Mouse (Mus musculus) heart, postnatal 0 days (tissue): ENCODE measurements around the gene Grik4. TPM values are rescaled to one million over a fixed set of nuclear protein-coding genes. Genes with fewer than 3 reads are reported as not detected.

Source experiments
- ATAC-seq: fragments of 200-750 bp; cut with Nextera tagmentation; 2 replicates; pipeline ENCODE4 v1.8.0; 2017; ENCODE audit warnings: low read depth, moderate number of reproducible peaks, moderate library complexity; ENCODE audit not compliant: insufficient read depth
- DNase-seq: peaks from one replicate; pipeline ENCODE4 v3.0.0-alpha.2; 2016; ENCODE audit warnings: low spot score
- H3K27ac ChIP-seq: fragments of 300-500 bp; sonication (generic); 2 replicates; pipeline ENCODE4 v1.5.1; 2014; ENCODE audit warnings: low read depth, mild to moderate bottlenecking
- H3K27me3 ChIP-seq: fragments of 300-500 bp; sonication (generic); 2 replicates; pipeline ENCODE4 v1.6.1; 2014; ENCODE audit warnings: low read length, mixed read lengths; ENCODE audit not compliant: control insufficient read depth, insufficient read depth
- H3K36me3 ChIP-seq: fragments of 300-500 bp; sonication (generic); replicated peaks from 2 replicates; pipeline ENCODE4 v1.6.1; 2014; ENCODE audit warnings: low read length, mixed read lengths; ENCODE audit not compliant: control insufficient read depth, insufficient read depth
- H3K4me1 ChIP-seq: fragments of 300-500 bp; sonication (generic); 2 replicates; pipeline ENCODE4 v1.6.1; 2014; ENCODE audit warnings: antibody characterized with exemption; ENCODE audit not compliant: control insufficient read depth, insufficient read depth
- H3K4me2 ChIP-seq: fragments of 300-500 bp; sonication (generic); 2 replicates; pipeline ENCODE4 v1.6.1; 2014; ENCODE audit warnings: low read depth, mild to moderate bottlenecking, low read length, moderate library complexity
- H3K4me3 ChIP-seq: fragments of 300-500 bp; sonication (generic); 2 replicates; pipeline ENCODE4 v1.5.1; 2014; ENCODE audit warnings: low read depth, low read length
- H3K9ac ChIP-seq: fragments of 300-500 bp; sonication (generic); replicated peaks from 2 replicates; pipeline ENCODE4 v1.6.1; 2014; ENCODE audit warnings: low read depth, low read length, mixed read lengths
- H3K9me3 ChIP-seq: fragments of 300-500 bp; sonication (generic); replicated peaks from 2 replicates; pipeline ENCODE4 v1.6.1; 2016; ENCODE audit warnings: low read length; ENCODE audit not compliant: control insufficient read depth
- CTCF ChIP-seq: IDR thresholded peaks from 2 replicates; pipeline ENCODE4 v1.5.1; 2016; ENCODE audit warnings: antibody characterized with exemption, control low read depth, low read depth
- EP300 ChIP-seq: IDR thresholded peaks from 2 replicates; pipeline ENCODE4 v1.6.1; 2016; ENCODE audit warnings: antibody characterized with exemption, low read depth
- WGBS: fragments of 180-500 bp; shearing (Covaris S2); extraction: QIAGEN DNeasy Blood & Tissue Kit; methylation state at CpG from one replicate; pipeline ENCODE4 v1.1.7; 2014; 5-methylcytosine and 5-hydroxymethylcytosine counted together
- polyA plus RNA-seq: library from polyadenylated mRNA; unstranded; fragments of >200 nt; fragmentation: Nextera tagmentation; extraction: Ambion mirVana; gene quantifications from 2 replicates; pipeline ENCODE4 v1.2.1, GENCODE M21; 2015
- total RNA-seq: library from RNA; depleted of rRNA; stranded (reverse); fragments of >200 nt; gene quantifications from 2 replicates; pipeline ENCODE4 v1.2.3, GENCODE M21; 2014; ENCODE audit warnings: low replicate concordance

Grik4 gene
- total and polyA plus RNA-seq, 2 experiments from 2014 or later: 0.03 TPM; not detected in 1

GRCm38 (mm10) chr9:42484667-42485066, 459.6 kb downstream of the Grik4 start:
- Histone ChIP-seq H3K27ac (no peak overlapping the region), H3K4me1 (no peaks in the 10 kb centered on the region), H3K4me2 (no peak overlapping the region), H3K9ac (no peak overlapping the region), H3K4me3 (no peak overlapping the region), H3K27me3 (no peaks in the 10 kb centered on the region), H3K9me3 (no peaks in the 10 kb centered on the region), H3K36me3 (no peaks in the 10 kb centered on the region)
- no peak for DNase-seq
- 93% methylated on average over 1 of the region's 1 CpGs for WGBS
- ATAC-seq: no peak
- TF ChIP-seq EP300 (no peak), CTCF (no peak)

- Histone ChIP-seq H3K4me3 (no peak overlapping the region), H3K9me3 (no peaks in the 10 kb centered on the region), H3K36me3 (no peaks in the 10 kb centered on the region), H3K4me1 (no peaks in the 10 kb centered on the region), H3K27me3 (no peaks in the 10 kb centered on the region), H3K9ac (no peak overlapping the region), H3K4me2 (no peak overlapping the region), H3K27ac (no peak overlapping the region)
- 65% methylated on average over 1 of the region's 1 CpGs for whole genome bisulfite sequencing
- ATAC-seq: no peak
- TF ChIP-seq CTCF (no peak), EP300 (no peak)
- no peak for DNase-seq
Observed at GRCm38 (mm10) chr9:42482944-42483343, 461.3 kb downstream of the Grik4 start.

GRCm38 (mm10) chr9:42476166-42476565, 468.1 kb downstream of the Grik4 start:
- TF ChIP-seq EP300: no peak
- no peak for TF ChIP-seq CTCF
- H3K4me1 ChIP-seq: peaks cover 4% of the 10 kb centered on the region
- no peaks in the 10 kb centered on the region for H3K9me3 ChIP-seq
- H3K9ac ChIP-seq: no peak overlapping the region
- no peak for ATAC-seq
- no peak overlapping the region for H3K4me3 ChIP-seq
- no peak overlapping the region for H3K27ac ChIP-seq
- 77% methylated on average over 4 of the region's 4 CpGs for WGBS
- H3K4me2 ChIP-seq: no peak overlapping the region
- peaks cover 16% of the 10 kb centered on the region; the same call in 1 of the 2 replicates for H3K27me3 ChIP-seq
- DNase-seq: no peak
- H3K36me3 ChIP-seq: no peaks in the 10 kb centered on the region

DNA sequence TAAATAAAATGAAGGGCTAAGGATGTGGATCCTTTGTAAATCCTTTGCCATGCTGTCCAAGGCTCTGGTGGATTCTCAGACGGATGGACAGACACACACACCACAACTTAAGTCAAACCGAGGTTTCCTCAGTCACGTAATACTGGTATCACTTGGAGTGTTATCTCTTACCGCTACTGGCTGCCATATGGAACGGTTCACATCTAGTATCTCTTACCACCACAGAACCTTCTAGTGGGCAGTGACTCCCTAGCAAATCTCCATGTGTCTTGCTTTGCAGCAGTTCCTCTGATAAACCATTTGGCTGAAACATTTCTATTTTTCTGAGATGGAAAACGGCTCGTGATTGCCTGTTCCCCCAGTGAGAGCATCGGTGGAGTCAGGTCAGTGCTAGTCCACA, 470.0 kb downstream of the Grik4 start:
- H3K9me3 ChIP-seq: no peaks in the 10 kb centered on the region

GRCm38 (mm10) chr9:42471921-42472747, 472.2 kb downstream of the Grik4 start:
- TF ChIP-seq CTCF (no peak), EP300 (no peak)
- Histone ChIP-seq H3K27me3 (peaks cover 16% of the 10 kb centered on the region; the same call in 1 of the 2 replicates), H3K36me3 (no peaks in the 10 kb centered on the region), H3K9me3 (no peaks in the 10 kb centered on the region), H3K4me2 (peak overlapping the region; percentile 84), H3K4me3 (peak overlapping the region; percentile 65), H3K27ac (peak overlapping the region; percentile 13), H3K4me1 (peaks cover 9% of the 10 kb centered on the region), H3K9ac (peak overlapping the region; percentile 69)
- ATAC-seq (peak; percentile 91), DNase-seq (peak; percentile 82)
- 8% methylated on average over 48 of the region's 49 CpGs for WGBS

More for the DNA sequence above, 470.0 kb downstream of the Grik4 start:
- Histone ChIP-seq H3K9ac (no peak overlapping the region), H3K4me3 (no peak overlapping the region), H3K27ac (no peak overlapping the region), H3K27me3 (peaks cover 16% of the 10 kb centered on the region; the same call in 1 of the 2 replicates), H3K4me1 (peaks cover 9% of the 10 kb centered on the region), H3K4me2 (no peak overlapping the region), H3K36me3 (no peaks in the 10 kb centered on the region)
- 50% methylated on average over 8 of the region's 8 CpGs for WGBS
- no peak for ATAC-seq
- TF ChIP-seq CTCF (no peak), EP300 (no peak)
- no peak for DNase-seq
